Mouse (Mus musculus): Measurements from ENCODE around the gene Usp3.

GRCm38 (mm10) chr9:66616858-66617257 lies 23.9 kb upstream of the Usp3 start:
- no peak for TF ChIP-seq POLR2A (IDR thresholded peaks at IDR 0.05; ENCODE audit: low read depth, low read length)
- TF ChIP-seq CTCF (IDR thresholded peaks at IDR 0.05; ENCODE audit: extremely low read depth, insufficient read depth, insufficient read length, insufficient replicate concordance) = no peak

Measured in spleen, adult 2 months (tissue).